Mouse (Mus musculus): ENCODE data around the gene Gm19684.
A peak's percentile ranks its signal among the peaks of the same experiment; 100 is the strongest.

The Gm19684 gene

GRCm38 (mm10) chr17:36178938-36179337, 57.5 kb downstream of the Gm19684 start:
- DNase-seq (ENCODE audit: low read depth): peak; percentile 72

All from induced T-regulatory cell, adult 2 months (primary cell).